Mouse (Mus musculus) left cerebral cortex, adult 18-20 months (tissue): ENCODE measurements around the gene Myo1d. TPM values are rescaled to one million over a fixed set of nuclear protein-coding genes. Genes with fewer than 3 reads are reported as not detected.
A peak's percentile ranks its signal among the peaks of the same experiment; 100 is the strongest.

Experiments
- DNase-seq, 2 experiments: peaks; one replicate each; pipeline ENCODE4 v3.0.0; 2021 to 2022; ENCODE audit warnings: low spot score in 2 of 2, mixed read lengths in 1 of 2
- total RNA-seq, 2 experiments: library from RNA; stranded (reverse); gene quantifications; 2 replicates each; pipeline ENCODE4 v1.2.3; 2021

Myo1d gene
- total RNA-seq, 2 experiments from 2014 or later: 6.4 to 7.8 TPM

DNA sequence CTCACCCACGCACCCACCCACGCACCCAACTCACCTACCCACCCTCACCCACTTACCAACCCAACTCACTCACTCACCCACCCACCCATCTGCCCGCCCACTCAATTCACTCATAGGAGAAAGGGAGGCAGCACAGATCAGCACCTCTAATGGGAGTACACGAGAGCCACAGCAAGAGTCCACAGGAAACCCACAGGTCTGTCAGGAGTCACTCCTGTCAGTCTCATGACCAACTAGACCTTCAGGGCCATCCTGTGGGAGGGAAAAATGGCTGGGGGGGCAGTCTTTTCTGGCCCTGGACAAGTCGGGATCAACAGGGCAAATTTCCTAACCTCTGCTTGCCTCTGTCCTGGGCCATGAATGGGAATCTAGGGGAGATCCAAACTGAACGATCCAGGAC is 272.0 kb downstream of the Myo1d start:
- no peak for DNase-seq

DNA sequence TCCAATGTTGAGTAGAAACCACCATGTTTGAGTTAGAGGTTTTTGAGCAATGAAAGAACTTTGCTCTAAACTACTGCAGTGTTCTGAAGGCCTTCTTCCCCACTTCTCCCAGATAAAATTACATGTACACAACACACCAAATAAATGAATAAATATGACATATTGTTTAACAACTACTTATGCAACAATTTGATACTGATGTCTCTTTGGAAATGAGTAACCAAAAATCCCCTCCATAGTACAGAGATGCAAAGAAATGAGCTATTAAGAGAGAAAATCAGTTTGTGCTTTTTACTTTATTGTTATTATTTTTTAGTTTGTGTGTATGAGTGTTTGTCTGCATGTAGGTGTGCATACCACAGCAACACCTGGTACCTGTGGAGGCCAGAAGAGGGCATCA is 273.3 kb downstream of the Myo1d start:
- DNase-seq: no peak

DNA sequence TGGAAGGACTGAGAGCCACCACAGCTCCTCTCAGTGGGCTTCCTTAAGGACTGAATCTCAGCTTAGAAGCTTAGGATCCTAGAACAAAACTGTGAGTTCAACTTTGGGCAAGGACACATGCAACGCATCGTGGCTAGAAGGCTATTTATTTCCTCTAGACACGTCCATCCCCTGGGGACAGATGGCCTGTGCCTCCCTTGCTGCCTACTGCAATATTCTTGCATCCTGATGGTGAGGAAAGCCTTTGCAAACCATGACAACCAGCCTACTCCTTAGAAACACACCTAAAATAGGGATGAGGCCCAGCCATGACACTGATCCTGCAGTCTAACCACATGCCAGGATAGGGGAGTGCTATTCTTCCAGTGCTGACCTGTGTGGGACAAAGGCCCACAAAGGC is 274.2 kb downstream of the Myo1d start:
- DNase-seq: peak; percentile 47 to 80

DNA sequence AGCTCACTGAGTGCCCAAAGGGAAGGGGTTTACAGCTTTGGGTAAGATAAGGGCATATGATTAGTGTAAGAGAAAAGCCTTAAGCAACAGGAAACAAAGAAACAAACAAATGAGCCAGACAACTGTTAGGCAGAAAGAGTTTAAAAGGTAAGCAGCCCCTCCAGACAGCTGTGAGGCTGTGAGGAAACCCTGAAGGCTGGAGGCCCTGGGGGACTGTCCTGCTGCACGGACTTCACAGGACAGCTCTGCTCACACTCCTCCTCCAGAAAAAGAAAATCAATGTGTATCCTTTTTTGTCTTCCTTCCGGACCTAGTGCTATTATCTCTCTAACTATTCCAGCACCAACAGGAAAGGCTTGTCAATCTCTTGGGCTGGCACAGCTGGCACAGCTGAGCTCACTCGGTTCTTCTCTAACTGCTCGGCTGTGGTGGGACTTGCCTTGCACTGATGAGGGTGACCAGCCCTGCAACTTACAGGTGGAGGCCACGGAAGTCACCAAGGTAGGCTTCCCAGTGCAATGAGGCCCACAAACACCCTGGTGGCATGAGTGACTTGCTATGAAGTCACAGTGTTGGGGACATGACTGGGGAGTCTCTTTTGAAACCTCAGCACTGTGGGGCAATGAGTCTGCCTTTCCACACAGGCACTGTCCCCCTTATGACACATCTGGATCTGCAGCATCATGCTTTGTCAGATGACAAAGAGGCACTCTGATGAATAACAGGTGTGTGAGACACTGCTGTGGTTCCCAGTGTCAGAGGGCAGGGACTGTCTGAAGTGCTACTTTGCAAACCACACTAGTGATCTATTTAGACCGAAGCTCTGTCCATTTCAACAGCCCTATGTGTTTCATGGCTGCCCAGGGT is 275.1 kb downstream of the Myo1d start:
- DNase-seq: peak in 1 of 2 experiments; percentile 6

DNA sequence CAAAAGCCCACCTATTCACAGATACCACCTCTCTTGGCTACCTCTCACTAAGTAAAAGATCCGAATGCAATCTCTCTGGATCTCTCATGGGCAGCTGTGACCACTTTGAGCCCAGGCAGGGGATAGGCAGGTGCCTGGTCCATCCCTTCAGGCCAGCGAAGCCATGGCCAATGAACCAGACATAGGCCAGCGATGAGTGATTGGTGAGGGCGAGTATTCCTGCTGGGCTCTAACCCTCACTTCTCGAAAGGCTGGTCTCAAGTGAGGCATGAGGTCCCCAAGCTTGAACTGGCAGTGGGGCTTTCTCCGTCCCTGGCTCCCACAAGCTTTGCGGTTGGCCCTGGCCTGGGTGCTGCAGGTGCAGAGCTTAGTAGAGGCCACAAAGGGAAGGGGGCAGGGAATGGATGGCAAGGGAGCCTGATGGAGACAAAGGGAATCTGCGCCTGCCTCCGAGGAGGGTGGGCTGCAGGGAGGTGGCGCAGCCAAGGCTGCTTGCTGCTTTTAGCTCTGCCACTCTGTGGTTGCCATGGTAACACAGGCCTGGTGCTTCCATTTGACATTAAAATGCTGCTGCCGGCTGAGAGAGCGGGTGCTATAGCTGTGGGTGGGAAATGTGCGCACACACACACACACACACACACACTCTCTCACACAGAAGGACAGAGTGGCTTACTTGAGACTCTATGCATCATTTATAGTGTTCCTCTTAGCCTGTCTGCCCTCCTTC is 275.9 kb downstream of the Myo1d start:
- peak; percentile 86 to 94 for DNase-seq

DNA sequence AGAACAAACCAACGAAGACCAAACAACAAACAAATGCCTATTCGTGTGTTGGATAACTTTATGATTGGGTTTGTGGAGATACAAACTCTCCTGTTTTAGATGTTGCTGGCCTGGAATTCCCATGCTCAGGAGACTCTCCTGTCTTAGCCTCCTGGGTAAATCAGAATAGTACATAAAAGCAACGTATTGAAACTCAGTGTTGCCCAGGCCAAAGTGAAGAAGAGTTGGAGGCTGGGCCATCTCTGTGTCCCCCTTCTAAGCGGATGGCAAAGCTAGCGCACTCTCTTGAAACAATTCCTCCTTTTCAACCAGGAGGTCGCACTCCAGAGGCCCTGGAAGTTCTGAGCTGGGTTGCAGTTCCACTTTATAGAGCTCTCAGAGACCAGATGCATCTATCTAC is 276.5 kb downstream of the Myo1d start:
- DNase-seq: no peak

DNA sequence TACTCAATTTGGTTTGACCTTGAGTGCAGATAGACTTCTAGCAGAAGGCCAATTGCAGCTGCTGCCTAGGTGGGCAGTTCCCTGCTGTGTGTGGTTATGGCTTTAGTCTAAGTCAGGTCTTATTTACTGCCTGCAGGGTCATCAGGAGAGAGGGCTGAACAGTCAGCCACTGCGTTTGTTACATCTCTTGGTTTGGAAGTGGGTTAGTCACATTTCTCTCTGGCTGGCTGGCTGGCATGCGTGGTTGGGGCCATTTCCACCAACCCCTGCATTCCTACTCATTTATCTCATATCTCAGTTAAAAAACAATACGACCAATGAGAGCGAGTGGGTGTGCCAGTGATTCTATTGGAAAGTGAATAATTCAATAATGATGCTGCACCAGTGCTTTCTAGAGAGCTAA is 280.3 kb downstream of the Myo1d start:
- DNase-seq: no peak

DNA sequence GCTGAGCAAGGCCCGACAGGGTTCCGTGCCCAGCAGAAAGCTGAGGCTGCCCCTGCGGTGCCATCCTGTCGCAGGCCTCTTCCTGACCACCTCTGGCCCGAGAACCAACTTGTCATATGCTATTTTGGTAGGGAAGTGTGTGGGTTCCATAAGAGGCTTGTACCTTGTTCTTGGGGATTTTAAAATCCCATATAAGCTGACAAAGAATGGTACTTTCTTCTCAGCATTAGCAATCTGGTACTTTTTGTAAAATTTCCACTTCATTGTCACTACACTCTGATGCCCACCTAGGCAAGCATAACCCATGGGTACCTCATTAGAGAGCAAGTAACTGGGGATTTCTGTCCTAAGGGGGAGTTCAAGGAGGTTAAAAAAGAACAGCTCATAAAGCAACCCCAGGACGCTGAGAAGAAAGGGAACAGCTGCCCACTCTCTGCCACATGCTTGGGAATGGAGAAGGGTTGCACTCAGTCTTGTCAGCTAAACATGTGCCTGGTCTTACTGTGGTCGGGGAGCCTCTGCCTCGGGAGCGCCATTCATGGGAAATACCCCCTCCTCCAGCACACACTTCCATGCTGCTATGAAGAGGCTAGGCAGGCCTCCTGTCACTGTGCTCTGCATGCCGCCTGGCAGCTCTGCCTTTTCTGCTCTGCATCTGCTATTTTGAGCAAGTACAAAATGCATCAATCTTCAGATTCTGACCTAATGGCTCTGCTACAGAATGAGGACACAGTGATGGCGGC is 281.3 kb downstream of the Myo1d start:
- DNase-seq: peak in 1 of 2 experiments; percentile 23

DNA sequence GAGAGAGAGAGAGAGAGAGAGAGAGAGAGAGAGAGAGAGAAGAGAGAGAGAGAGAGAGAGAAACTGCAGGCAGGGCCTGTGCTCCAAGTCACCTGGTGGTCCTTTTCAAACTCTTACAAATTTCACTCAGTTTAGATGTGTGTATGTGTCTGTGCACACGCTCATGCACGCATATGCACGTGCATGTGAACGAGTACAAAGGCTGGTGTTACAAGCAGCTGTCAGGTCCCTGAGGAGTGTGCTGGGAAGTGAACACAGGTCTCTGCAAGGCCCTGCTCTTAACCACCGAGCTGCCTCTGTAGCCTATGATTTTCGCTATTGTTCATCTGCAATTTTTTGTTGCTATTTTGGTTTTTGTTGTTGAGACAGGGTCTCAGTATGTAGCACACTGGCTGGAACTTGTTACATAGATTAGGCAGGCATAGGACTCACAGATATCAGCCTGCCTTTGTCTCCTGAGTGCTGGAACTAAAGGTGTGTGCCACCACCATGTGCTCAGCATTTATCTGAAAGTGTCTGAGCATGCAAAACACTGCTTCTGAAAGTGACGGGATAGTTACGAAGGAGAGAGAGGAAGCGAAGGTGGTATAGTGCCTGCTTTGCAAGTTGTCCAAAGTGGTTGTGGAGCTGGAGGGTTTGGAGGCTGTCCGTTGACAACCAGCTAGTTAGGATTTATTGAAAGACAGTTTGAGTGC is 282.5 kb downstream of the Myo1d start:
- no peak for DNase-seq

DNA sequence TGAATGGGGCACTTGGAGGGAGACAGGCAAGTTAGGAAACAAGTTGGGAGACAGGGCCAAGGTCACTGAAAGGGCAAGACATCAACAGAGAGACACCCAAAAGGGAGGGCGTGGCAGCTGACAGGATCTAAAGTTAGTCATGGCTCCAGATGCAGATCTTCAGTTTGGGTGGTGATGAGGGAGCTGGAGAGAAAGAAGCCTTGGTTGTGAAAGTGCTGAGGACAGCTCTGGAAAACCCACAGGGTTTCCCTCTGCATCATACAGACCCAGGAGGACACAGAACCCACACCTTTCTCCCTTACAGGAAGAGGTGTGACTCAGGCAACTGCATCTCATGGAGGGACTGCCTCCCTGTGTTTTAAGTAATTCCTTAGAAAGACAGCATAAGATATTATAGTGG is 283.2 kb downstream of the Myo1d start:
- no peak for DNase-seq

DNA sequence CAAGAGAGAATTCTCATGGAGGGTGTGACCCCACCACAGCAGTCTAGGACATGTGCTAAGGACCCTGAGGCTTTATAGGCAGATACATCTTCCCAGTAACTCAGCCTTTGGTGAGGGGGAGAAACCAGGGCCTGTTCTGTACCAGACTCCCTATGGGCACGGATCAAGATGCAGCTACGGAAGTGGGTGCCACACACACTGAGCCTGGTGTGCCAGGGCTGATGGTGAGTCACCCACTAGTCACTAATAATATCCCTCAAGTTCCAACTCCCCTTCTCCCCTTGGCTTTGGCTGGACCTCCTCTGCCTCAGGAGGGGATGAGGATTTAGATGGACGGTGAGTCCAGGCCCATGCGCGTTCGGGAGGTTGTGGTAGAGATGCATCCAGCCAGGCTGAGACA is 283.9 kb downstream of the Myo1d start:
- DNase-seq: peak in 1 of 2 experiments; percentile 13

DNA sequence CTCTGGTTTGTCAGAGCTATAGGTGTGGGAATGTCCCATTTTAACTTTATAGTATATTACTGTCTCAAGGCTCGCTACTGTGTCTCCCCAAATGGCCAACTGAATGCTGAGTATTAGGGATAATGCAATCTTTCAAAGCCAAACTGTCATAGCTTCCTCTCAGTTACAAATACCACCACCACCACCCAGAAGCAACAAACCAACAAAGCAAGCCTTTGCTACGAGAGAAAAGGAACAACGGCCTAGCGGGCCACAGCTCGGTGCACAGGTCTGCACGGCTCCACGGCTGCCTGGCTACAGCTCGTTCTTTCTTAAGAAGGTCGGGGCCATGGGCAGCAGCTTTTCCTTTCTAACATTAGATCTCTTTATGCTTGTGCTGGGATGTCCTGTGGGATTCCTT is 285.0 kb downstream of the Myo1d start:
- DNase-seq: no peak

DNA sequence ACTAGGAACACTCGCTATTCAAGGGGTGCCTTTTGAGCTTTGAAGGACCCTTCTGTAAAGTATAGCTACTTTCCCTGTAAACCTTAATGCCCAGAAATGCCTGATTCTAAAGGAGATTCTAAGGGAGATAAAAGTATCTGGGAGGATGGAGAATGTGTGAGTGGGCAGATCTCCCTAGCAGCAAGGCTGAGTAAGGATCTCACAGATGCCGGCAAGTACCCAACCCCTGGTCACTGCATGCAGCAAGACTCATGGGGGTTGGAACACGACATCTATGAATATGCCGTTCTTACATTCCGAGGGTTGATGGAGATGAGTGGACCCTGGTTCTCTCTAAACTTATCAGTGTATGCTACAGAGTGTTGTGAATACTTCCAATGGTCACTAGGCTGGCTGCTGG is 286.6 kb downstream of the Myo1d start:
- DNase-seq: no peak

DNA sequence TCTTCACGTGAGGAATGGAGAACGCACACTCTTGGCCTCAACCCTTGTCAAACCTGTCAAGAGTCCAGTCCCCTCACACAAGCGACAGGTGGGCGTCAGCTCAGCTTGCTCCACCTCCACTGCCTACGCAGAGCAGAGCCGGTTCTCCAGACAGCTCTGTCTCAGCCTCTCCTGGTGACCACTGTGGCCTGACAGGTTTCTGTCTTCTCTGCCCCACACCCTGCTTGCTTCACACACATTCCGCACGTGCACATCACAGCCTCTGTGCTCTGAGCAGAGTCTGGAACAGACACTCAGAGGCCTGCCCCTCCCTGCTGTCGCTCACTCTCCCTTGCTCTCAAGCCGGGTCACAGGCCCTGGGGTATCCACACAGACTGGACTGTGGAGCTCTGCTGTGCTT is 289.0 kb downstream of the Myo1d start:
- no peak for DNase-seq

DNA sequence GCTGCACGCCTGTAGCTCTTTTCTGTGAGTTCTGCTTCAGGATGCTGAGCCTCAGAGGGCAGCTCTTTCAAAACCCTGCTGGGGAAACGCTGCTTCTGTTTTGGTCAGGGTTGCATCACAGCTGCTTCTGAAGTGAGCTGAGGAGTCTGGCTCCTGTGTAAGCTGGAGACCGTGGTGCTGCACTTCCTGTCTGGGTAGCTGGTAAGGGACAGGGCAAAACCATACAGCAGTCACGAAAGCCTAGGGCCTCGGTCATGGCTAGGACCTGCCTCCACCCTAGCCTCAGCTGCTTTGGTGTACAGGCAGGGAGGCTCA is 290.0 kb downstream of the Myo1d start:
- DNase-seq: peak in 1 of 2 experiments; percentile 5

DNA sequence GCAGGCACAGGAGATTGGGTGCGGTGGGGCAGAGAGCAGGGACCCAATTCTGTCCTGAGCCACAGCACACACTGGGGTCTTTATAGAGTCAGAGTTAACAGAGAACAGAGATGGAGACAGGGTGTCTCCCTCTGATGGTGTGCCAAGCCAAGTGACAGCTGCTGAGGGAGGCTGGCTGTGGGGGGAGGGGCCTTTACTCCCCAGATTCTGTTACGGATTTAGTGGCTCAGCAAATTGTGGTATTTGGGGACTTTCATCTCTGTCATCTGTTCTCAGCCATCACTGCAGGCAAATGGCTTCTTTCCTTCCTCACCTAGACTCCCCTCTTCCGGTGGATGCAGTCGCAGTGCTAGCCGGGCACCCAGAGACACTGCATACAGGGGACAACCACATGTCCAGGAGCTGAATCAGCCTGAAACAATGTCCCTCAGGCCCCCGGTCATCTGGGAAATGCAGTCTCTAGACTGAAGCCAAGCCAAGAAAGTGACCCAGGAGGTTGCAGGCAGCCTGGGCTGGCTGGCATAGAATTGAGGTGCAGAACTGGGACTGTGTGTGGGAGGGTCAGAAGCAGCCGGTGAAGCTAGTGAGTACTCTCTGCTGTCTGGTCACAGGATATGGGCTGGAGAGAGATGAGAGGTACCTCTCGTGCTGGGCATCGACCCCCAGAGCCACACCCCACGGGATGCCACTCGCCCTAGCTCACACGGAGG is 290.5 kb downstream of the Myo1d start:
- peak; percentile 61 to 69 for DNase-seq

DNA sequence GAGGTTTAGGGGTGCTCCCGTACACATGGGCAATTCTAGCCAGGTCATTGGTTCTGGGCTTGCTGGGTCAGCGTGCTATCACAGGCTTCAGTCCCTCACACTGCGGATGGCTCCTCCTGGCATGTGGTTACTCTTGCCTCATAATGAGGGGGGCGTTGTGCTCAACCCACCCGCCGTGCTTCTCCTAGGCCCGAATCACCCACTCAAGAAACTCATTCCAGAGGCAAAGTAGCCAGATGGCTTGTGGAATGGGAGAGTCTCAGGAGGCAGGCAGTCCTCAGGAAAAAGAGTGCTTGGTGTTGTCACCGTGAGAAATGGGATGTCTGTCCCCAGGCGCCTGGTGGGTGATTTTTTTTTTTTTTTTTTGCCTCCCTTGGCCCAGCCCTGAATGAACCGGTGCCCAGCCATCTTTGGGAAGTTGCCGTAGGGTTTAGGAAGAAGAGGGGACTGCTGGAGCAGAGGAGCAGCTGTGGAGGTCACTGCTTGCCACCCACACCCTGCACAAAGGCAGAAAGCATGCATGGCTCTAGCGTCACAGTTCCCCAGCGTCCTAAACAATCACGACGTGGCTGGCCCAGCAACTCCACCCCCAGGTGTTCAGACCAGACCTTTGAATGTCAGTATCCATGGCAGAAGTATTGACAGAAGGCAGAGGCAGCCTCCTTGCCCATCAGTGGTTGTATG is 291.8 kb downstream of the Myo1d start:
- peak; percentile 61 to 81 for DNase-seq

DNA sequence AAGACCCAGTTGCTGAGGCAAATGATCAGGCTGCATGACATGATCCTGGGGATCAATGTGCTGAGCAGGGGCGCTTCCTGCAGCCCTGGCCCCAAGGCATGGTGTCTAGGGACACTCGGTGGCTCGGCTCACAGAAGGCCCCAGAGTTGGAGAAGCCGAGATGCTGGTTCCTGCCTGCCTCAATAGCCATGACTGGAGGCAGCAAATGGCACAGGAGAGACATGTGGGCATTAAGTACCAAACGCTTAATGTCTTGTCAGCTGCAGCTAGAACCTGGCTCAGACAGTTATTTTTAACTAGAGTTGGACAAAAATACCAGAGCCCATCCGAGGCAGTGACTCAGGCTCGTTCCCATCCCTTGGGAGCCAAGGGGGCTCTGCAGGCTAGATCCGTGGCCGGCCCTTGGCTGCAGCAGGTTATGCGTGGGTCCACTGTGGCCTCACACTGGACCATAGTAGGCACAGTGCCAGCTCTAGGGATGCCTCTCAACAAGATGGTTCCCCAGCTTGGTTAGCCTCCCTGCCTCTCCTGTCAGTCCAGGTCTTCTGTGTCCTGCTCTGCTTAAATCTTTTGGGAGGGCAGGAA is 294.1 kb downstream of the Myo1d start:
- DNase-seq: peak in 1 of 2 experiments; percentile 27

DNA sequence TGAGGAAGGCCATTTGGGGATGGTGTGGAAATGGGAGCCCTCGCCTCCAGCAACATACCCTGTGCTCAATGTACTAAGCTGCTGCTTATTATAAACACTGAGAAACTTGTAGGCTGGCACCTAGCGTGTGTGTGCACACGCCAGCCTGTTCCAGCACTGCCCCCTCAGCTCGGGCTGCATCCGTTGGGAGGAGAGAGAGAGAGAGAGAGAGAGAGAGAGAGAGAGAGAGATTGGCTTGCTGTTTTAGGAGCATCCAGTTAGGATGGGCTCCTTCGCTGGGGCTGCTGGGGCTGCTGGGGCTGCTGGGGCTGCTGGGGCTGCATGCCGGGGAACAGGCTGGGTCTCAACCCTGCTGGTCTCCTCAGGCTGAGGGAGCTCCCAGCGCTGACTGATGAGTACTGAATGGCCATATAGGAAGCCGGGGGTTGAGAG is 294.7 kb downstream of the Myo1d start:
- DNase-seq: peak; percentile 50 to 65
